Mouse (Mus musculus) lung, adult 2 months (tissue): Measurements from ENCODE around the gene Cend1.

Experiments used
- CTCF ChIP-seq: fragments of 200-500 bp; IDR thresholded peaks from 2 replicates; pipeline ENCODE4 v1.5.1; 2011; ENCODE audit warnings: mild to moderate bottlenecking, low read length, control low read depth; ENCODE audit not compliant: insufficient read depth
- POLR2A ChIP-seq: fragments of 200-500 bp; IDR thresholded peaks from 2 replicates; pipeline ENCODE4 v1.6.1; 2011; ENCODE audit warnings: low read depth, mild to moderate bottlenecking, control low read depth, low read length, borderline replicate concordance; ENCODE audit errors: extremely low read depth

GRCm38 (mm10) chr7:141441460-141441859 is 12.2 kb upstream of the Cend1 start:
- no peak for TF ChIP-seq POLR2A
- no peak for TF ChIP-seq CTCF
